Mouse (Mus musculus): Measurements from ENCODE around the gene Tnfsfm13. TPM values are rescaled to one million over a fixed set of nuclear protein-coding genes. Genes with fewer than 3 reads are reported as not detected.

The Tnfsfm13 gene
- total and polyA plus RNA-seq, 3 experiments: 0.08 TPM; not detected in 2

DNA sequence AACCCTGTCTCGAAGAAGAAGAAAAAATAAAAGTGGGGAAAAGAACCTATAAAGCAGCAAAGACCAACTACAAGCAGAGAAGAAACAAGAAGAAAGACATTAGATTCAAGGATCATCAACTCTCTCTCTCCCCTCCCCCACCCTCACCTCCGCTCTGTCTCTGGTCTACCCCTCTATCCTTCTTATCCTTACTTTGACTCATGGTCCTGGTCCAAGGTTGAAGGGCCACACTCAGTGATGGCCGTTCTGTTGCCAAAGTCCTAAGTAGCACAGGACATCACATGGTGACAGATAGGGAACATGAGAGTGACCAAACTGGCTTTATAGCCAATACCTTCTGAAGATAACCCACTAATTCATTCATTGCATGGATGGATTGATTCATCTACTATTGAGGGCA, 1.5 kb upstream of the Tnfsfm13 start:
- H3K27me3 ChIP-seq (replicated peaks): peaks cover 2% of the 10 kb centered on the region
- H3K9me3 ChIP-seq (replicated peaks; ENCODE audit: low read length): peaks cover 5% of the 10 kb centered on the region
- no peak overlapping the region for H3K4me3 ChIP-seq (replicated peaks in 1 of 3; ENCODE audit: low read depth in 2 of 3, low read length in 2 of 3, poor library complexity in 1 of 3)
- no peak overlapping the region for H3K27ac ChIP-seq (ENCODE audit: insufficient read depth, low read depth)
- H3K9ac ChIP-seq (ENCODE audit: insufficient read depth, low read depth): no peak overlapping the region
- in situ Hi-C loops (cut with MboI; ENCODE audit: low pct_ligation_motif_present, low pct_unique_long_range_greater_than_20kb, low sequenced_read_pairs): no loop called here
- no peak for DNase-seq (ENCODE audit: extremely low read depth)
- dilution Hi-C loops (cut with MboI; ENCODE audit: extremely low pct_ligation_motif_present, extremely low pct_unique_long_range_greater_than_20kb, low sequenced_read_pairs): no loop called here
- H3K4me2 ChIP-seq (ENCODE audit: insufficient read depth, low read depth, poor library complexity, severe bottlenecking): no peak overlapping the region
- H3K79me2 ChIP-seq (replicated peaks; ENCODE audit: control insufficient read depth, extremely low read depth, insufficient read depth, poor library complexity, severe bottlenecking): no peaks in the 10 kb centered on the region
- no peak for TF ChIP-seq ELF1 (IDR thresholded peaks at IDR 0.05; ENCODE audit: low read depth, low read length)
- no peak for TF ChIP-seq USF2 (conservative IDR thresholded peaks at IDR 0.05; ENCODE audit: low read depth, low read length)
- TF ChIP-seq RCOR1 (conservative IDR thresholded peaks at IDR 0.05; ENCODE audit: low read depth, low read length): no peak
- TF ChIP-seq MAFK (IDR thresholded peaks at IDR 0.05; ENCODE audit: insufficient replicate concordance, low read length): no peak
- H3K36me3 ChIP-seq (replicated peaks in 1 of 2; ENCODE audit: control insufficient read depth in 1 of 2, insufficient read depth in 1 of 2, low read length in 1 of 2): no peaks in the 10 kb centered on the region
- H3K4me1 ChIP-seq (ENCODE audit: control insufficient read depth in 1 of 2, insufficient read depth in 2 of 2): no peaks in the 10 kb centered on the region; a peak in 1 of 4 replicates

DNA sequence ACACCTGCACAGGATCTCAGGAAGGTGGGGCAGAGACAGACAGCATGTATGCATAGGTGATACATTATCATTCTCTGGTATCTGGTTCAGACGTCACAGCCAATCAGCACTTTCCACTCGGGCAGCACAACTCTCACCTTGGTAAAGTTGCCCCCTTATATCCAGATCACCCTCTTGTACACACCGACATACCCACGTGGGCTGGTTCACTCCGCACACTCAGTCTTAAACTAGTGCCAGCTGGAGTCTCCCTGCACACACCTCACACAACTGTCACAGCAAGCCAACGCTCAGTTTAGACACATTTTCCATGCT, 895 bp downstream of the Tnfsfm13 start:
- no peak for TF ChIP-seq ZC3H11A (IDR thresholded peaks at IDR 0.05; ENCODE audit: low read depth, low read length)
- TF ChIP-seq E2F4 (IDR thresholded peaks at IDR 0.05; ENCODE audit: insufficient replicate concordance, low read depth, low read length): no peak
- TF ChIP-seq ZKSCAN1 (IDR thresholded peaks at IDR 0.05; ENCODE audit: borderline replicate concordance, low read depth, low read length): no peak
- TF ChIP-seq ELF1 (IDR thresholded peaks at IDR 0.05; ENCODE audit: low read depth, low read length): no peak
- TF ChIP-seq MAFK (IDR thresholded peaks at IDR 0.05; ENCODE audit: insufficient replicate concordance, low read length): no peak
- TF ChIP-seq KAT2A (IDR thresholded peaks at IDR 0.05; ENCODE audit: insufficient replicate concordance, low read length): no peak
- no peak for TF ChIP-seq HCFC1 (IDR thresholded peaks at IDR 0.05; ENCODE audit: low read depth, low read length)
- TF ChIP-seq ETS1 (conservative IDR thresholded peaks at IDR 0.05; ENCODE audit: low read depth, low read length): no peak
- no peak for DNase-seq (ENCODE audit: extremely low read depth)
- dilution Hi-C loops (cut with MboI; ENCODE audit: extremely low pct_ligation_motif_present, extremely low pct_unique_long_range_greater_than_20kb, low sequenced_read_pairs) (no loop called here), in situ Hi-C loops (cut with MboI; ENCODE audit: low pct_ligation_motif_present, low pct_unique_long_range_greater_than_20kb, low sequenced_read_pairs) (no loop called here)
- H3K79me2 ChIP-seq (replicated peaks; ENCODE audit: control insufficient read depth, extremely low read depth, insufficient read depth, poor library complexity, severe bottlenecking): no peaks in the 10 kb centered on the region
- no peak overlapping the region for H3K4me3 ChIP-seq (replicated peaks in 1 of 3; ENCODE audit: low read depth in 2 of 3, low read length in 2 of 3, poor library complexity in 1 of 3)
- H3K4me1 ChIP-seq (ENCODE audit: control insufficient read depth in 1 of 2, insufficient read depth in 2 of 2): no peaks in the 10 kb centered on the region
- no peak overlapping the region for H3K4me2 ChIP-seq (ENCODE audit: insufficient read depth, low read depth, poor library complexity, severe bottlenecking)
- no peaks in the 10 kb centered on the region for H3K36me3 ChIP-seq (replicated peaks in 1 of 2; ENCODE audit: control insufficient read depth in 1 of 2, insufficient read depth in 1 of 2, low read length in 1 of 2)
- peaks cover 1% of the 10 kb centered on the region for H3K27me3 ChIP-seq (replicated peaks)
- no peak overlapping the region for H3K27ac ChIP-seq (ENCODE audit: insufficient read depth, low read depth)
- H3K9me3 ChIP-seq (replicated peaks; ENCODE audit: low read length): peaks cover 5% of the 10 kb centered on the region
- no peak overlapping the region for H3K9ac ChIP-seq (ENCODE audit: insufficient read depth, low read depth)

DNA sequence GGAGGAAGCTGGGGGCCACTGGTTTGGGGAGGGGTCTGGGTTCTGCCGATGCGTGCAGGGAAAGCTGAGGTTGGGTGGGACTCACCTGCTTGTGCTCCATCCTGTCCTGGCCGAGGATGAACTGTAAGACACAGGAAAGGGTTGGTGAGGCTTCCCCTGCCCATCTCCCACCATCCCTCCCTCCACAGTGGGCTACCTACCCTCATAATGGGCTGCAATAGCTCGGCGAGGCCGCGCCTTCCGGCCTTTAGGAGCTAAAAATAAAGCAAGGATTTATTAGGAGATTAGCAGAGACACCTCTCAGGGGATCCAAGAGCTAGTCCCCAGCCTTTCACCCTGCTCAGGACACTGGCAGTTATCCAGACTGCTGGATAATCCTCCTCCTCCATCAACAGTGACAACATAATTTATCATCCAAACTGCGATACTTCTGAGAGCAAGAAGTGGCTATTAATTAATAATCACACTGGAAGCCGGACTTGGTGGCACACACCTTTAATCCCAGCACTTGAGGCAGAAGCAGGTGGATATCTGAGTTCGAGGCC, 2.4 kb downstream of the Tnfsfm13 start:
- no peak overlapping the region for H3K9ac ChIP-seq (ENCODE audit: insufficient read depth, low read depth)
- H3K27me3 ChIP-seq (replicated peaks): no peaks in the 10 kb centered on the region
- H3K4me1 ChIP-seq (ENCODE audit: control insufficient read depth in 1 of 2, insufficient read depth in 2 of 2): no peaks in the 10 kb centered on the region
- dilution Hi-C loops (cut with MboI; ENCODE audit: extremely low pct_ligation_motif_present, extremely low pct_unique_long_range_greater_than_20kb, low sequenced_read_pairs) (no loop called here), in situ Hi-C loops (cut with MboI; ENCODE audit: low pct_ligation_motif_present, low pct_unique_long_range_greater_than_20kb, low sequenced_read_pairs) (no loop called here)
- H3K9me3 ChIP-seq (replicated peaks; ENCODE audit: low read length): peaks cover 1% of the 10 kb centered on the region
- no peak for TF ChIP-seq MYC (IDR thresholded peaks at IDR 0.05; ENCODE audit: low read depth, low read length)
- no peak for TF ChIP-seq MXI1 (IDR thresholded peaks at IDR 0.05; ENCODE audit: low read depth, low read length)
- H3K4me2 ChIP-seq (ENCODE audit: insufficient read depth, low read depth, poor library complexity, severe bottlenecking): no peak overlapping the region
- H3K27ac ChIP-seq (ENCODE audit: insufficient read depth, low read depth): no peak overlapping the region
- no peaks in the 10 kb centered on the region for H3K36me3 ChIP-seq (replicated peaks in 1 of 2; ENCODE audit: control insufficient read depth in 1 of 2, insufficient read depth in 1 of 2, low read length in 1 of 2)
- no peaks in the 10 kb centered on the region for H3K79me2 ChIP-seq (replicated peaks; ENCODE audit: control insufficient read depth, extremely low read depth, insufficient read depth, poor library complexity, severe bottlenecking)
- H3K4me3 ChIP-seq (replicated peaks in 1 of 3; ENCODE audit: low read depth in 2 of 3, low read length in 2 of 3, poor library complexity in 1 of 3): no peak overlapping the region
- DNase-seq (ENCODE audit: extremely low read depth): no peak

Data from CH12.LX (cell line).